Mouse (Mus musculus): ENCODE results near the gene Asb15. TPM values are rescaled to one million over a fixed set of nuclear protein-coding genes. Genes with fewer than 3 reads are reported as not detected.

Asb15 gene
- polyA plus RNA-seq (2015; fragmentation: Nextera tagmentation; extraction: Ambion mirVana), result 0.18 and 0.45 TPM in 2 replicates

- ATAC-seq (replicated peaks; ENCODE audit: low FRiP score), result no peak
- H3K27me3 ChIP-seq, result no peaks in the 10 kb centered on the region
- no peaks in the 10 kb centered on the region for H3K9me3 ChIP-seq (replicated peaks)
- H3K9ac ChIP-seq, result peak within 1 kb of the TSS; percentile 57
- peak within 1 kb of the TSS; percentile 64 for H3K4me3 ChIP-seq (replicated peaks)
- H3K36me3 ChIP-seq, result peaks cover 14% of the 10 kb centered on the region
- WGBS, result 48% methylated on average over 2 of the region's 2 CpGs
- peak within 1 kb of the TSS; percentile 72 for H3K4me2 ChIP-seq
- peaks cover 35% of the 10 kb centered on the region for H3K4me1 ChIP-seq
- H3K27ac ChIP-seq, result peak within 1 kb of the TSS; percentile 68
These were observed at the start of gene Asb15 for GRCm38 (mm10) chr6:24528064-24528243. Gene Asb15 (plus strand): TSS chr6:24528144.

GRCm38 (mm10) chr6:24486530-24486929, 41.4 kb upstream of the Asb15 start:
- no peak for ATAC-seq (replicated peaks; ENCODE audit: low FRiP score)
- no peaks in the 10 kb centered on the region for H3K4me1 ChIP-seq
- no peak overlapping the region for H3K4me2 ChIP-seq
- no peak overlapping the region for H3K4me3 ChIP-seq (replicated peaks)
- no peaks in the 10 kb centered on the region for H3K9me3 ChIP-seq (replicated peaks)
- no peaks in the 10 kb centered on the region for H3K27me3 ChIP-seq
- H3K27ac ChIP-seq, result no peak overlapping the region
- no peaks in the 10 kb centered on the region for H3K36me3 ChIP-seq
- WGBS, result 78% methylated on average over 5 of the region's 5 CpGs
- no peak overlapping the region for H3K9ac ChIP-seq

GRCm38 (mm10) chr6:24490341-24490740, 37.6 kb upstream of the Asb15 start:
- no peaks in the 10 kb centered on the region for H3K36me3 ChIP-seq
- H3K27me3 ChIP-seq, result no peaks in the 10 kb centered on the region
- WGBS, result 4% methylated on average over 1 of the region's 1 CpGs
- no peaks in the 10 kb centered on the region for H3K9me3 ChIP-seq (replicated peaks)
- no peak overlapping the region for H3K9ac ChIP-seq
- no peak for ATAC-seq (replicated peaks; ENCODE audit: low FRiP score)
- no peak overlapping the region for H3K4me2 ChIP-seq
- H3K27ac ChIP-seq, result no peak overlapping the region
- no peak overlapping the region for H3K4me3 ChIP-seq (replicated peaks)
- H3K4me1 ChIP-seq, result no peaks in the 10 kb centered on the region

- no peak overlapping the region for H3K27ac ChIP-seq
- no peak overlapping the region for H3K4me2 ChIP-seq
- ATAC-seq (replicated peaks; ENCODE audit: low FRiP score), result no peak
- no peak overlapping the region for H3K9ac ChIP-seq
- no peaks in the 10 kb centered on the region for H3K9me3 ChIP-seq (replicated peaks)
- no peaks in the 10 kb centered on the region for H3K4me1 ChIP-seq
- no peaks in the 10 kb centered on the region for H3K27me3 ChIP-seq
- 76% methylated on average over 2 of the region's 2 CpGs for WGBS
- H3K4me3 ChIP-seq (replicated peaks), result no peak overlapping the region
- H3K36me3 ChIP-seq, result no peaks in the 10 kb centered on the region
These were observed 23.8 kb upstream of the Asb15 start for GRCm38 (mm10) chr6:24504141-24504540.

GRCm38 (mm10) chr6:24514552-24515284, 13.2 kb upstream of the Asb15 start, which contains the start of gene Iqub:
Gene Iqub (minus strand): TSS chr6:24515067.
- 25% methylated on average over 13 of the region's 13 CpGs for WGBS
- peak; percentile 86 for ATAC-seq (replicated peaks; ENCODE audit: low FRiP score)

GRCm38 (mm10) chr6:24516197-24516596, 11.7 kb upstream of the Asb15 start:
- Histone ChIP-seq H3K4me1 (peaks cover 6% of the 10 kb centered on the region), H3K9ac (no peak overlapping the region), H3K9me3 (replicated peaks) (no peaks in the 10 kb centered on the region), H3K4me3 (replicated peaks) (no peak overlapping the region), H3K4me2 (no peak overlapping the region), H3K36me3 (peaks cover 32% of the 10 kb centered on the region), H3K27me3 (no peaks in the 10 kb centered on the region), H3K27ac (no peak overlapping the region)
- no peak for ATAC-seq (replicated peaks; ENCODE audit: low FRiP score)
- 44% methylated on average over 2 of the region's 2 CpGs for WGBS

More at GRCm38 (mm10) chr6:24514552-24515284, 13.2 kb upstream of the Asb15 start, which contains the start of gene Iqub:
- H3K4me1 ChIP-seq, result peaks cover 6% of the 10 kb centered on the region
- no peak within 1 kb of the TSS for H3K4me3 ChIP-seq (replicated peaks)
- no peak within 1 kb of the TSS for H3K9ac ChIP-seq
- H3K27me3 ChIP-seq, result no peaks in the 10 kb centered on the region
- H3K36me3 ChIP-seq, result peaks cover 20% of the 10 kb centered on the region
- H3K27ac ChIP-seq, result no peak within 1 kb of the TSS; the same call in 1 of the 2 replicates
- no peaks in the 10 kb centered on the region for H3K9me3 ChIP-seq (replicated peaks)
- peak within 1 kb of the TSS; percentile 25 for H3K4me2 ChIP-seq

GRCm38 (mm10) chr6:24525705-24526104, 2.2 kb upstream of the Asb15 start:
- peaks cover 35% of the 10 kb centered on the region for H3K36me3 ChIP-seq
- ATAC-seq (replicated peaks; ENCODE audit: low FRiP score), result no peak
- H3K4me3 ChIP-seq (replicated peaks), result peak overlapping the region; percentile 64; the same call in 1 of the 2 replicates
- H3K9me3 ChIP-seq (replicated peaks), result no peaks in the 10 kb centered on the region
- no peaks in the 10 kb centered on the region for H3K27me3 ChIP-seq
- no peak overlapping the region for H3K9ac ChIP-seq
- WGBS, result 89% methylated on average over 3 of the region's 3 CpGs
- H3K4me2 ChIP-seq, result peak overlapping the region; percentile 72
- no peak overlapping the region for H3K27ac ChIP-seq
- peaks cover 23% of the 10 kb centered on the region for H3K4me1 ChIP-seq

- H3K4me2 ChIP-seq, result peak within 1 kb of the TSS; percentile 72
- no peaks in the 10 kb centered on the region for H3K9me3 ChIP-seq (replicated peaks)
- H3K4me1 ChIP-seq, result peaks cover 35% of the 10 kb centered on the region
- peak within 1 kb of the TSS; percentile 57 for H3K9ac ChIP-seq
- H3K27ac ChIP-seq, result peak within 1 kb of the TSS; percentile 68
- WGBS, result under 1% methylated on average over 53 of the region's 53 CpGs
- H3K36me3 ChIP-seq, result peaks cover 18% of the 10 kb centered on the region
- peak within 1 kb of the TSS; percentile 64 for H3K4me3 ChIP-seq (replicated peaks)
- no peaks in the 10 kb centered on the region for H3K27me3 ChIP-seq
- peak; percentile 98 for ATAC-seq (replicated peaks; ENCODE audit: low FRiP score)
These were observed 535 bp upstream of the Asb15 start, which contains the start of gene Ndufa5 for GRCm38 (mm10) chr6:24527155-24528063. Gene Ndufa5 (minus strand): TSS chr6:24528013.

GRCm38 (mm10) chr6:24530166-24530565, 2.2 kb downstream of the Asb15 start:
- Histone ChIP-seq H3K9me3 (replicated peaks) (no peaks in the 10 kb centered on the region), H3K4me3 (replicated peaks) (peak overlapping the region; percentile 27), H3K4me2 (peak overlapping the region; percentile 52), H3K36me3 (no peaks in the 10 kb centered on the region), H3K27me3 (no peaks in the 10 kb centered on the region), H3K4me1 (peaks cover 35% of the 10 kb centered on the region), H3K27ac (peak overlapping the region; percentile 81), H3K9ac (no peak overlapping the region)
- 20% methylated on average over 4 of the region's 4 CpGs for WGBS
- no peak for ATAC-seq (replicated peaks; ENCODE audit: low FRiP score)

GRCm38 (mm10) chr6:24530711-24531420, 2.9 kb downstream of the Asb15 start:
- WGBS, result 40% methylated on average over 11 of the region's 11 CpGs
- Histone ChIP-seq H3K9ac (no peak overlapping the region), H3K27me3 (no peaks in the 10 kb centered on the region), H3K36me3 (no peaks in the 10 kb centered on the region), H3K4me1 (peaks cover 32% of the 10 kb centered on the region), H3K9me3 (replicated peaks) (no peaks in the 10 kb centered on the region), H3K27ac (peak overlapping the region; percentile 81), H3K4me2 (peak overlapping the region; percentile 52), H3K4me3 (replicated peaks) (peak overlapping the region; percentile 27)
- ATAC-seq (replicated peaks; ENCODE audit: low FRiP score), result 0 out of 2 replicates have a peak, but pooled peaks have one; percentile 19

GRCm38 (mm10) chr6:24532804-24533203, 4.9 kb downstream of the Asb15 start:
- Histone ChIP-seq H3K9me3 (replicated peaks) (no peaks in the 10 kb centered on the region), H3K4me2 (no peak overlapping the region), H3K4me3 (replicated peaks) (no peak overlapping the region), H3K27ac (no peak overlapping the region), H3K36me3 (no peaks in the 10 kb centered on the region), H3K4me1 (peaks cover 24% of the 10 kb centered on the region), H3K27me3 (no peaks in the 10 kb centered on the region), H3K9ac (no peak overlapping the region)
- ATAC-seq (replicated peaks; ENCODE audit: low FRiP score), result no peak
- 62% methylated on average over 3 of the region's 3 CpGs for WGBS
